ENCODE assay signal across 30 mouse cellular contexts in genomic region chr13:38419781-38420180, GRCm38 (mm10).
DNase-seq lines count a peak whose midpoint lies in the region; ATAC-seq lines count a peak whose summit lies in the region.
"Had no signal": no experiment of that assay in that cellular context is flagged by ENCODE, and none has a peak within 500 bp of the region (broad histone marks: within the 10 kb centered on the region; RNA-seq: fewer than 3 reads in every experiment).

No protein-coding gene starts in this region.

- H3K36me3 ChIP-seq in kidney, embryonic 15.5 days = no peaks in the 10 kb centered on the region
- no peaks in the 10 kb centered on the region for H3K36me3 ChIP-seq in kidney, embryonic 16.5 days (ENCODE audit: insufficient read depth, low read length)
- no peaks in the 10 kb centered on the region for H3K36me3 ChIP-seq in heart, embryonic 11.5 days (ENCODE audit: control insufficient read depth, insufficient read depth, low read length)
- H3K36me3 ChIP-seq: embryonic facial prominence, embryonic 10.5 days; embryonic facial prominence, embryonic 13.5 days; forebrain, embryonic 12.5 days; forebrain, embryonic 15.5 days; G1E; heart, embryonic 13.5 days had no signal

- H3K9ac ChIP-seq in kidney, embryonic 15.5 days = no peak overlapping the region
- H3K9ac ChIP-seq in kidney, embryonic 16.5 days (replicated peaks; ENCODE audit: low read length) = no peak overlapping the region
- H3K9ac ChIP-seq in heart, embryonic 11.5 days (ENCODE audit: low read depth, low read length) = no peak overlapping the region
- H3K9ac ChIP-seq: embryonic facial prominence, embryonic 13.5 days; forebrain, embryonic 12.5 days; forebrain, embryonic 15.5 days; heart, embryonic 13.5 days; hindbrain, embryonic 14.5 days had no signal

- no peaks in the 10 kb centered on the region for H3K4me1 ChIP-seq in kidney, embryonic 15.5 days
- H3K4me1 ChIP-seq in kidney, embryonic 16.5 days (ENCODE audit: insufficient read depth, low read length) = no peaks in the 10 kb centered on the region
- H3K4me1 ChIP-seq in heart, embryonic 11.5 days (ENCODE audit: control insufficient read depth, insufficient read depth, low read length) = no peaks in the 10 kb centered on the region
- H3K4me1 ChIP-seq: embryonic facial prominence, embryonic 10.5 days; forebrain, embryonic 12.5 days; forebrain, embryonic 15.5 days had no signal

- no peak for ATAC-seq in kidney, embryonic 15.5 days (replicated peaks; ENCODE audit: low FRiP score)
- ATAC-seq in kidney, embryonic 16.5 days (ENCODE audit: low FRiP score, low TSS enrichment) = no peak
- no peak for ATAC-seq in heart, embryonic 11.5 days (replicated peaks; ENCODE audit: insufficient number of reproducible peaks, low FRiP score, low TSS enrichment)
- ATAC-seq: activated CD4-positive, CD25-positive, alpha-beta regulatory T cell, adult 4 months; forebrain, embryonic 15.5 days; hindbrain, postnatal 0 days; inflammation-experienced regulatory T-cells, adult 6 months had no signal

- no peaks in the 10 kb centered on the region for H3K9me3 ChIP-seq in kidney, embryonic 15.5 days (replicated peaks)
- no peaks in the 10 kb centered on the region for H3K9me3 ChIP-seq in kidney, embryonic 16.5 days (ENCODE audit: low read length)
- H3K9me3 ChIP-seq in heart, embryonic 11.5 days (replicated peaks; ENCODE audit: control insufficient read depth, low read length) = no peaks in the 10 kb centered on the region
- H3K9me3 ChIP-seq: embryonic facial prominence, embryonic 10.5 days; embryonic facial prominence, embryonic 13.5 days; forebrain, embryonic 12.5 days; forebrain, embryonic 15.5 days; G1E; heart, embryonic 13.5 days had no signal

- H3K27ac ChIP-seq in kidney, embryonic 15.5 days = no peak overlapping the region
- no peak overlapping the region for H3K27ac ChIP-seq in kidney, embryonic 16.5 days (ENCODE audit: low read length)
- no peak overlapping the region for H3K27ac ChIP-seq in heart, embryonic 11.5 days (ENCODE audit: low read depth, low read length)
- H3K27ac ChIP-seq: embryonic facial prominence, embryonic 10.5 days; embryonic facial prominence, embryonic 13.5 days; forebrain, embryonic 12.5 days; forebrain, embryonic 15.5 days; heart, embryonic 13.5 days; hindbrain, embryonic 14.5 days; hindbrain, postnatal 0 days had no signal

- peak; percentile 15 for DNase-seq in kidney, adult 11 months
- peak; percentile 23 to 36 for DNase-seq in kidney, adult 8-10 months
- peak; percentile 80 for DNase-seq in Muller cell, postnatal 12 days (ENCODE audit: inconsistent ontology term)
- DNase-seq: adrenal gland, adult 8-10 months; adrenal gland, postnatal 25 days; B cell, adult 2 months; cerebellum, adult 11-12 months; cerebellum, adult 8-10 months; cerebellum, postnatal 10 days; cerebellum, postnatal 36 days; embryo, embryonic 11 days; gastrocnemius, postnatal 14 days; heart, adult 11 months; heart, postnatal 14 days; heart, postnatal 4 days had no signal

- WGBS in kidney, embryonic 15.5 days = 88% methylated on average over 7 of the region's 7 CpGs
- 87% methylated on average over 7 of the region's 7 CpGs for WGBS in kidney, embryonic 16.5 days
- 87% methylated on average over 7 of the region's 7 CpGs for WGBS in heart, embryonic 11.5 days (ENCODE audit: insufficient replicate concordance)

- H3K27me3 ChIP-seq in kidney, embryonic 15.5 days = no peaks in the 10 kb centered on the region
- H3K27me3 ChIP-seq in kidney, embryonic 16.5 days (ENCODE audit: insufficient read depth, low read length) = no peaks in the 10 kb centered on the region
- no peaks in the 10 kb centered on the region for H3K27me3 ChIP-seq in heart, embryonic 11.5 days (ENCODE audit: control insufficient read depth, insufficient read depth, low read length)
- H3K27me3 ChIP-seq: CH12.LX; embryonic facial prominence, embryonic 13.5 days; forebrain, embryonic 12.5 days; forebrain, embryonic 15.5 days; heart, embryonic 13.5 days had no signal

- no peak overlapping the region for H3K4me3 ChIP-seq in kidney, embryonic 15.5 days (replicated peaks)
- H3K4me3 ChIP-seq in kidney, embryonic 16.5 days (ENCODE audit: low read length) = no peak overlapping the region
- H3K4me3 ChIP-seq in heart, embryonic 11.5 days (ENCODE audit: low read depth, low read length) = no peak overlapping the region
- H3K4me3 ChIP-seq: embryonic facial prominence, embryonic 10.5 days; embryonic facial prominence, embryonic 13.5 days; erythroblast, embryonic 14.5 days; forebrain, embryonic 12.5 days; forebrain, embryonic 15.5 days; heart, embryonic 13.5 days had no signal

- H3K4me2 ChIP-seq in kidney, embryonic 15.5 days = no peak overlapping the region
- no peak overlapping the region for H3K4me2 ChIP-seq in kidney, embryonic 16.5 days (replicated peaks; ENCODE audit: low read depth, low read length)
- H3K4me2 ChIP-seq in heart, embryonic 11.5 days = no peak overlapping the region
- H3K4me2 ChIP-seq: embryonic facial prominence, embryonic 13.5 days; forebrain, embryonic 12.5 days; forebrain, embryonic 15.5 days; heart, embryonic 13.5 days; hindbrain, embryonic 14.5 days had no signal

Comparison
In these comparisons a context has a peak if more than half of its experiments do, and no peak if none do; other contexts are left out.
1. DNase-seq: peak in every context shown above with its lines; median percentile 80 in Muller cell, postnatal 12 days; 30 in kidney, adult 8-10 months; 15 in kidney, adult 11 months.